Mouse (Mus musculus) ES-E14 (cell line): ENCODE measurements around the gene Morn1. TPM values are rescaled to one million over a fixed set of nuclear protein-coding genes. Genes with fewer than 3 reads are reported as not detected.
A peak's percentile ranks its signal among the peaks of the same experiment; 100 is the strongest.

Experiments
- DNase-seq: peaks from one replicate; pipeline ENCODE4 v3.0.0-alpha.2; 2013; ENCODE audit warnings: low read depth, low spot score
- H3K27ac ChIP-seq: 2 replicates; pipeline ENCODE4 v1.5.1; 2012; ENCODE audit warnings: low read depth, mild to moderate bottlenecking, low read length, moderate library complexity, mixed read lengths; ENCODE audit not compliant: poor library complexity, insufficient read depth, severe bottlenecking
- H3K36me3 ChIP-seq: 2 replicates; pipeline ENCODE4 v1.6.1; 2012; ENCODE audit warnings: mild to moderate bottlenecking, low read length, moderate library complexity, mixed read lengths; ENCODE audit not compliant: control insufficient read depth, poor library complexity, insufficient read depth, severe bottlenecking
- H3K4me1 ChIP-seq, 2 experiments: fragments of 150-350 bp in 1 of 2; sonication (generic) in 1 of 2; 2 replicates each; pipeline ENCODE4 v1.6.1; 2012; ENCODE audit warnings: low read length in 2 of 2, mild to moderate bottlenecking in 1 of 2, mixed read lengths in 1 of 2; ENCODE audit not compliant: control insufficient read depth in 2 of 2, insufficient read depth in 2 of 2, poor library complexity in 1 of 2
- H3K4me3 ChIP-seq, 2 experiments: fragments of 150-350 bp in 1 of 2; sonication (generic) in 1 of 2; 2 replicates each; pipeline ENCODE4 v1.5.1; 2012; ENCODE audit warnings: low read length in 2 of 2, low read depth in 1 of 2, mild to moderate bottlenecking in 1 of 2, mixed read lengths in 1 of 2; ENCODE audit not compliant: insufficient read depth in 1 of 2, poor library complexity in 1 of 2, severe bottlenecking in 1 of 2
- H3K9ac ChIP-seq: 2 replicates; pipeline ENCODE4 v1.6.1; 2012; ENCODE audit warnings: low read depth, mild to moderate bottlenecking, low read length, mixed read lengths; ENCODE audit not compliant: poor library complexity, insufficient read depth, severe bottlenecking
- H3K9me3 ChIP-seq: fragments of 150-350 bp; sonication (generic); 2 replicates; pipeline ENCODE4 v1.6.1; 2012; ENCODE audit warnings: low read depth, mild to moderate bottlenecking, low read length; ENCODE audit not compliant: control insufficient read depth, insufficient read depth
- CHD2 ChIP-seq: IDR thresholded peaks from 2 replicates; pipeline ENCODE4 v1.6.1; 2014; ENCODE audit warnings: mild to moderate bottlenecking, low read depth, low read length, inconsistent platforms
- HCFC1 ChIP-seq: IDR thresholded peaks from 2 replicates; pipeline ENCODE4 v1.6.1; 2012; ENCODE audit warnings: low read length, inconsistent platforms, borderline replicate concordance; ENCODE audit not compliant: insufficient read depth
- MAFK ChIP-seq: IDR thresholded peaks from 2 replicates; pipeline ENCODE4 v1.6.1; 2014; ENCODE audit warnings: mild to moderate bottlenecking, low read depth, low read length, inconsistent platforms; ENCODE audit not compliant: insufficient read depth
- ZC3H11A ChIP-seq: IDR thresholded peaks from 2 replicates; pipeline ENCODE4 v1.6.1; 2012; ENCODE audit warnings: low read depth, mild to moderate bottlenecking, inconsistent platforms, low read length, borderline replicate concordance
- ZNF384 ChIP-seq: IDR thresholded peaks from 2 replicates; pipeline ENCODE4 v1.6.1; 2012; ENCODE audit warnings: low read depth, low read length, inconsistent platforms
- in situ Hi-C, 2 experiments: fragments of 600-800 bp; cut with MboI; formaldehyde crosslinking; loops; one replicate each; pipeline ENCODE4 v1.15.1; 2025; ENCODE audit warnings: low sequenced_read_pairs in 2 of 2, inconsistent platforms in 1 of 2; ENCODE audit not compliant: unreplicated experiment in 2 of 2
- total RNA-seq: library from RNA; depleted of rRNA; stranded (reverse); fragments of 300-350 nt; gene quantifications from 2 replicates; pipeline ENCODE4 v1.2.3, GENCODE M21; 2012

Morn1 gene
- total RNA-seq, 1 experiment = 3.4 TPM

GRCm38 (mm10) chr4:155171961-155172533 is 85.7 kb downstream of the Morn1 start:
- no peak for DNase-seq
- Histone ChIP-seq H3K9me3 (no peaks in the 10 kb centered on the region), H3K4me1 (peaks cover 29 to 43% of the 10 kb centered on the region in 2 experiments), H3K36me3 (no peaks in the 10 kb centered on the region; the same call in 1 of the 2 replicates), H3K27ac (no peak overlapping the region), H3K9ac (no peak overlapping the region), H3K4me3 (peak overlapping the region in 1 of 2 experiments; percentile 45; a peak in 1 of 4 replicates)
- TF ChIP-seq ZNF384 = 0 out of 2 replicates have a peak, but pooled peaks have one; percentile 59
- TF ChIP-seq ZC3H11A = no peak
- in situ Hi-C loops = no loop called here

DNA sequence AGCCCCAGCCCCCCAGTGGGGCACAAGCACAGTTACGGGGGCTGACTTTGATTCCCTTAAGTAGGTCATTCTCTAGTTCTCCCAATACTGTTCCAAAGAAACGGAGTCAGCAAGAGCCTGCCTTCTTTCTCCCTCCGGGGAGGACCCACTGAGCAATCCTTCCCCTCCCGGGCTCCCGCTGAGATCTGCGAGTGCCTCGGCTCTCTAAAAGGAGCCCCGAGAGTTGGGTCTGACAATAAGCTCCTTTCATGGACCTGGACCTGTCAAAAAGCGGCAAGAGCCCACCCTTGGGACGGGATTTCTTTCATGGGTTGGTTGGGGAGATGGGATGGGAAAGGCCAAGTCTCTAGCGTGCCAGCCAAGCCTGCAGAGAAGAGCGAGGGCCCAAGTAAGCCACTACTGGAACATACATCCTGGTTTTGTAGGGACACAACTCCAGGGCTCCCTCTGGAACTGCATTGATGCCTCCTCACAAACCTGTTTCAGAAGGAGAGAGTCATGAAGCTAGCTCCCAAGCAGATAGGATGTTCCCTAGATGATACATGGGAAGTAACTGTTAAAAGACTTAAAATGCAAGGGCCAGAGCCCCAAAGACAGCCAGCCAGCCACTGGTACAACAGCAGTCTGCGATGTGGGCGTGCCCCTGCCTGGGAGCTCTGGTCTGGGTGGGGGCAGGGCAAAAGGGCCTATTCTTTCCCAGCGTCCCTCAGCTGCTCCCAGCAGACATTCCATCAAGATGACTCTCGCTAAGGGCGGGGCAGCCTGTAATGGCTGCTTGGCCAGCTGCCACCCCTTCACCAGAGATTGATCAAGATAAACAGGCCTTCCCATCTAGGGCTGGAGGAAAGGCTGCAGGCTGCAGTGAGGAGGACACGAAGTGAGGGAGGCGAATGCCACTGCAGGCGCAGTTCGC is 86.8 kb downstream of the Morn1 start:
- in situ Hi-C loops = no loop called here
- Histone ChIP-seq H3K9ac (peak overlapping the region; percentile 68), H3K36me3 (no peaks in the 10 kb centered on the region; the same call in 1 of the 2 replicates), H3K9me3 (no peaks in the 10 kb centered on the region), H3K4me1 (peaks cover 34 to 48% of the 10 kb centered on the region in 2 experiments), H3K4me3 (peak overlapping the region; percentile 25 to 46), H3K27ac (peak overlapping the region; percentile 74)
- TF ChIP-seq ZC3H11A = no peak
- TF ChIP-seq CHD2 = peak; percentile 75; the same call in 1 of the 2 replicates
- DNase-seq = peak; percentile 86

DNA sequence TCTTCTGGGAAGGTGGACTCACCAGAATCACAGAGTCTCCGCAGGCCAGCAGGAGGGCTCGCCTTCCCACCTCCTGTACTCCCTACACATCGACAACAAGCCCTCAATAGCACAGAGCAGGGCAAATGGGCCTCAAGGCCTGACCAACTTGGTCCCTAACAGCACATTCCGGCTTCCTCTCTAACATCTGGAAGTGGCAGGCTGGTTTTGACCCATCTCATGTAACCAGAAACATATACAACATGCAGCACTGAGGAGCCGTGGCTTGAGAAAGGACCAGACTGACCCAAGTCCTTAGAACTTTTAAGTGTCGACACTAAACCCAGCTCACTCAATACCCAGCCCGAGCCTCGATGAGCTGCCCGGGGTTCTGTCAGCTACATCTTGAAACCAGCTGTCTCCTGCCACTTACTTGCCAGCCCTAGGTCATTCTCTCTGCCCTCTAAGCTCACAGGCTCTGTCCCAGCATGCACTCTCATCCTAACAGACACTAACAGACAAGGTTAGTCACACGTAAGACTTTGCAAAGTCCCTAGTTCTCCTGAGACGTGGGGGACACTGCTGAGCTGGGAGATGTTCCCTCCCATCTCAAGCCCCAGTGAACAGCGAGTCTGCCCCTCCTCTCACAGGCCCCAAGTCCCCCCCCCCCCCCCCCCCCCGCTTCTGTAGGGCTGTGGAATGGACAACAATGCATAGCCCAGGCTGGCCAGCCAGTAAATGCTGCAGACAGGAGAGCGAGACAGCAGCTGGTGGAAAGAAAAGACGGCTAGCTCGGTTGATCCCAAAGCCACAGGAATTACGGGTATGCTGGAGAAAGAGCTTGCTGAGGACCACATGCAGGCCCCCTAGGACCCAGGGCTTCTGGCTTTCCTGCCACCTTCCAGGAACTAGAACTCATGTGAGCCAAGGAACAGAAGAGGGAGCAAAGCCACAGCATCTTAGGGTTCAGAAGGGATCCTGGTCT is 87.7 kb downstream of the Morn1 start:
- peak overlapping the region; percentile 69 for H3K27ac ChIP-seq
- no peaks in the 10 kb centered on the region; the same call in 1 of the 2 replicates for H3K36me3 ChIP-seq
- no peak for DNase-seq
- H3K4me3 ChIP-seq = peak overlapping the region; percentile 25 to 46; a peak in 3 of 4 replicates
- no peak for TF ChIP-seq ZC3H11A
- in situ Hi-C loops = no loop called here
- peaks cover 34 to 56% of the 10 kb centered on the region in 2 experiments for H3K4me1 ChIP-seq
- no peaks in the 10 kb centered on the region for H3K9me3 ChIP-seq
- peak overlapping the region; percentile 49; the same call in 1 of the 2 replicates for H3K9ac ChIP-seq

DNA sequence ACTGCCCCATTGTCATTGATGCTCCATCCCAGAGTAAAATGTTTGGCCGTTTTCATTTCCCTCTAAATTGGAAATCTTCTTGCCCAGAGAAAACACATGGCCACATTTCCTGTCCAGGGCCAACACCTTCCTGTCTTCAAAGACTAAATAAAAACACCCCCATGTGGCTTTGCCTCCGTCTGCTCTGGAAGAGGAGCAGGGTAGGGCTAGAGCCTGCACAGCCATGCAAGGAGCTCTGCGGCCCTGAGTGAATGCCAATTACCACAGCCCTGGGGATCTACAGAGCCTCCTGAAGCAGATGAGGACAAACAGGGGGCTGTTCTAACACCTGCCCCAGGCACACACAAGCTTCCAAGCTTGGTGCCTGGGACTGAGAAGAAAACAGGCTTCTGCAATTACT is 89.8 kb downstream of the Morn1 start:
- Histone ChIP-seq H3K4me3 (no peak overlapping the region), H3K36me3 (peaks cover 3% of the 10 kb centered on the region; the same call in 1 of the 2 replicates), H3K27ac (0 out of 2 replicates have a peak overlapping the region, but pooled peaks have one; percentile 29), H3K9me3 (no peaks in the 10 kb centered on the region), H3K9ac (no peak overlapping the region), H3K4me1 (peaks cover 34 to 61% of the 10 kb centered on the region in 2 experiments)
- no peak for TF ChIP-seq ZC3H11A
- TF ChIP-seq HCFC1 = no peak
- TF ChIP-seq CHD2 = no peak
- TF ChIP-seq MAFK = no peak
- no peak for TF ChIP-seq ZNF384
- in situ Hi-C loops = no loop called here
- no peak for DNase-seq
